Mouse (Mus musculus) ovary, postnatal 14 days (tissue): ENCODE results near the gene Stac3.

ENCODE experiments used
- DNase-seq: peaks from one replicate; pipeline ENCODE4 v3.0.0; 2022; ENCODE audit warnings: low spot score

The Stac3 gene

DNA sequence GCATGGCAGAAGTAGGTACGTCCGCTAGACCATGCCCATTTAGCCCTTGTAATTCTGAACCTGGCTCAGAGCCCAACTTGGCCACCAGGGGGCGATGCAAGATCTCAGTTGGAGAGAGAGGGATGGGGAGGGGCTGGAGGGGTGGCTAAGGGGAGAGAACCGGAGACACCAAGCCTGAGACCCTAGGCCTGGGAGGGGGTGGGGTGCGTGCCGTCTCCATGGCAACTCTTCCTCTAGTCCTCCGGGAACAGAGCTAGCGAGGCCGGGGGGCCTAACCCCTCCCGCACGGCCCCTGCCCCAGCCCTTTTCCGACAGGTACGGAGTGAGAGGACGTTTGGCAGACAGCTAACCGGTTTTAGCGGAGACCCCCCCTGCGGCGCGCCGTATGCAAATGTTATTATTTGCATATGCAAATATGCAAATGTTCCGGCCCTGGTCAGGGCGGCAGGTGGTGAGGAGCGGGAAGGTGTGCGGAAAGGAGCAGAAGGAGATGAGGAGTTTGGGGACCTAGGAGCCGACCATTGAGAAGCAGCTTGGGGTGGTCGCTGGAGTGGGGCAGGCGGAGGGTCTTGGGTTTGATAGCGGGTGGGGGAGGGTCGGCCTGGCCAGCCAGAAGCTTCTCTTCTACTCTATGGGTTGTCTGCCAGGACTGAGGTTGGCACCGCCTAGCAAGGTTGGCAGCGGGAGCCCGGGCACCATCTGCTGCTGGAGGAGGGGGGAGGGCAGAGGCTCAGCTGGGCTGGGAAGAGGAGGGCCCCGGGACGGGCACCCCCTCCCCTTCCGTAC lies 7.8 kb downstream of the Stac3 start:
- peak; percentile 86 for DNase-seq

DNA sequence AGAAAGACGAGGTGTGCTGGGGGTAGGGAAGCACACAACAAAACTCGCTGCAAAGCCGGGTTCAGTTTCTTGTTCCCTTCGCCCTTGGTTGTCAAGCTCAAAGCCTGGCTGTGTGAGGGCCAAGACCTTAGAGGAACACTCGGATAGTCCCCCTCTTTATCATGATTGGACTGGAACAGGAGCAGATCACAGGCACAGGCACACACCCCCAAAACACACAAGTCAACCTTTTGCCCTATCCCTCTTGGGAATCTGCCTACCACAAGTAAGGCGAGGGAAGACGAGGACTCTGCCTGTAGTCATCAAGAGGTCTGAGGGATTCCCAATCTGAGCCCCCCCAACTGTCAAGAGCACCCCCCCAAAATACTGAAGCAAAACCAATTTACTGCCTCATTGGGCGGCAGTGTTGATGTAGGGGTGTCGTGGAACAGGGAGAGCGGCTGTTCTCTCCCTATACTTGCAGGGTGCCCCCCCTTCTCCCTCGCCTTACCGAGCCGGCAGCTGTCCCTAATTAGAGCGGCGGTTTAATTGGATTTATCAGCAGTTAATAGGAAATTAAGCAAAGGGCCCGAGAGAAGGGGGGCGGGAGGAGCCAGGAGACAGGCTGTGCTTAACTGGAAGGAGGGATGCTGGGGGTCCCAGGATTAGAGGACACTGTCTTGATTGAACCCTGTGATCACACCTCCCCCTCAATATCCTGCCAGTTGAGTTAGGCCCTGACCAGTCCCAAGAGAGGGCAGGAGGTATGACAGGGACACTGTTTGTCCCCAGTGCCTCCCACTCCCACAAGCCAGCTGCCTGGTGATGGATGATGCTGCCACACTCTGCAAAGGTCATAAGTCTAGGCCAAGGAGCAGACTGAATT lies 8.6 kb downstream of the Stac3 start:
- no peak for DNase-seq

DNA sequence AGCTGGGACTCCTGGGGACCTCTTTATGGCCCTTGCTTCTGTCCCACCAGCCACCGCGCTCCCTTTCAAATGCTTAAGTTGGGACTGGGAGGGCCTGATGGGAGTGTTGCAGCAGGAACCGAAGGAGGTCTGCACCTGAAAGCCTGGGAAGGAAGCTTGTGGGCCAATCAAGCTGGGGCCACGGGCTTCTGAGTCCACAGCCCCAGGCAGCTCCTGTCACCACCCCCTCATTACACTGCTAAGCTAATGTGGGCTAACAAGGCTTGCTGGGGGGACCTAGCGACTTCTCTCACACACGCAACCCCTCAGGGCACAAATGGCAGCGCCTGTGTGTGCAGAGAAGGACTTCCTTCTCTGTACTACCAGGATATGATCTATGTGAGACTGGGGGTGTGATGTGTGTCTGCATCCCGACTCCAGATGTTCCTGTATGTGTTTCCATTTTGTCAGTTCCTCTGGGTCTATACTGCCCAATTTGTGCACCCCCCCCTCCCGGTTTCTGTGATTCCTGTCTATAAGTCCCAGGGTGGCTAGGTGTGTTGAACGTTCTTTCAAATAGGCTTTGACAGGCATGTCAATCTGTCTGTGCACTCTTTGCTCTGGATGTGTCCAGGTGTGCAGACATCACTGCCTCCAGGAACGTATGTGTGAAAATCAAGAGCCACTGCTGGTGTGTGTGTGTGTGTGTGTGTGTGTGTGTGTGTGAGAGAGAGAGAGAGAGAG lies 9.6 kb downstream of the Stac3 start:
- no peak for DNase-seq

- DNase-seq: no peak
Measured at GRCm38 (mm10) chr10:127511634-127512306, 10.3 kb downstream of the Stac3 start.

DNA sequence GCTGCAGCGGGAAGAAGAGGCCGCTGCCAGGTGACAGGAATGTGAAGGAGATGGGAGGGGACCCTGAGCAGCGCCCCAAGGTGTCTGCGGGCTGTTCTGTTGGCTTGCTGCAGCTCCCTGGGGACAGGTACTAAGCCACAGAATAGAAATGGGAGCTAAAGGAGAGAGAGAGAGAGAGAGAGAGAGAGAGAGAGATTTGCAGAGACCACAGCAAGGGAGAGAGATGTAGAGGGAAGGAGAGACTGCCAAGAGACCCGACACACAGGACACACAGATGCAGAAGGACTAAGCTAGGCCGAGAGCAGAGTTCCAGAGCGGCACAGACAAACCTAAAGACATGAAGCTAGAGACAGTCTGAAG lies 10.8 kb downstream of the Stac3 start:
- no peak for DNase-seq

GRCm38 (mm10) chr10:127512813-127513212 lies 11.3 kb downstream of the Stac3 start:
- peak; percentile 95 for DNase-seq

GRCm38 (mm10) chr10:127513501-127514091 lies 12.1 kb downstream of the Stac3 start:
- DNase-seq: no peak

DNA sequence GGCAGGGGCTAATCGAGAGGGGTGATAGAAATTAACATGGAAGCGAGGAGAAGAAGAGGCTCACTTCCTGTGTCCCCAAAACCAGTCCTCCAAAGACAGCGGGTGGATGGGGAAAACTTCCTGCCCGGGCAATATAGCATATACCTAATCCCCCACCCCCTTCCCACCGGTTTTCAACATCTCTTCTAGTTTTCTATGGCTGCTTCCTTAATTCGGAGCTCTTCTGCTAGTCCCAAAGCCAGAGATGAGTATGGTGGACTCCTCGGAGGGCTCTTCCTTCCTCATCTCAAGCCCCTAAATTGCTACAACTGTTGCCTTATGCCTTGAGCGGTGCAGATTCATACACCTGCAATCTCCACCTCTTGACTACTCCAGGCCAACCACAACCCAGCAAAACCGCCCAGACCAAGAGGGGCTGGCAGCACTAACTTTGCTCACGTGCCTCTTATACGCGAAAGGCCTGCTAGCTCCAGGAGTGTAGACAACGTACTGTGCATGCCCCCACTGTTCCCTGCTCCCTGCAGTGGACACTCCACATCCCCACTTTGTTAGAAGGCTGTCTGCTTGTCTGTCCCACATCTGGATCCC lies 12.7 kb downstream of the Stac3 start:
- DNase-seq: no peak

DNA sequence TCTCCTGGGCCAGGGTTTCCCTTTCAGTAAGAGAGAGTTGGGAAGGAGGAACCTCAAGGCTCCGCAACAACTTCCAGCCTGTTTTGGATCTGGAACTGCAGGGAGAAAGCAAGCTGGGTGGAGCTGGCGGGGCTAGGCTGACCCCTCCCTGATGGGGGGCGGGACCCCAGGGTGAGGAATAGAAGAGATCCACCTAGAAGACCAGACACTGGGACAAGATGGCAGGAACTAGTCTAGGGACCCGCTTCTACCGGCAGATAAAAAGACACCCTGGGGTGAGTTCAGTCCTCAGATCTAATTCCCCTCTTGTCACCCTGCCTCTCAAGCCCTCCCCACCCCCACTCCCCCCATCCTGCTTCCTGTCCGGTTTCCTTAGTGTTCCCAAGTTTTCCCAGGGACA lies 13.3 kb downstream of the Stac3 start, which contains the start of gene Ndufa4l2:
TSS of gene Ndufa4l2 (plus strand) at position 204 of the 400 bp plus-strand sequence.
- no peak for DNase-seq

DNA sequence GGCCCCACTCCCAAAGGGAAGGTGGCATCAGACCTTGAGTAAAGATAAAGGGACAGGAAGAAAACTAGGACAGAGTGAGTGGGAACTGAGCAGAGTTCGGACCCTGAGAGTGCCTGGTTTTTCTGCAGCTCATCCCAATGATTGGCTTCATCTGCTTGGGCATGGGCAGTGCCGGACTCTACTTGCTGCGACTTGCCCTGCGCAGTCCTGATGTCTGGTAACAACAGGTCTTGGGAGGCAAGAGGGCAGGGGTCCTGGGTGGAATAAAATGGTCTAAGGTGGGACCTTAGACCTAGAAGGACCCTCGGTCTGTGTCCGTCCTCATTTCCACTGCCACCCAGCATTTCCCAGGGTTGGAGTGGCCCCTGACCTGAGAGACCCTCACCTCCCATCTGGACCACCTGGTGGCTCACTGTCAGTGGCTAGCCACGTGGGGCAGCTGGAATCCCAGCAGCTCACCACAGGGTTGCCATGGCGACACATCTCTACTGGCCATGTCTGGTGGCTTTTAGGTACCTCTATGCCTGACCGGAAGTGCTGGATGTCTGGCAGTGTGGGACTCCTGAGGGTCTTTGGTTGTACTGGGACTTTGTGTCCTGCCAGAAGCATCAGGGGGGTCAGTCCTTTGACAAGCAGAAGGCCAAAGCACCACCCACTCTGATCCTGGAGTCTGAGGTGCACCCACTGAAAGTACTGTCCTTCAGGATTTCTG lies 13.9 kb downstream of the Stac3 start:
- no peak for DNase-seq

DNA sequence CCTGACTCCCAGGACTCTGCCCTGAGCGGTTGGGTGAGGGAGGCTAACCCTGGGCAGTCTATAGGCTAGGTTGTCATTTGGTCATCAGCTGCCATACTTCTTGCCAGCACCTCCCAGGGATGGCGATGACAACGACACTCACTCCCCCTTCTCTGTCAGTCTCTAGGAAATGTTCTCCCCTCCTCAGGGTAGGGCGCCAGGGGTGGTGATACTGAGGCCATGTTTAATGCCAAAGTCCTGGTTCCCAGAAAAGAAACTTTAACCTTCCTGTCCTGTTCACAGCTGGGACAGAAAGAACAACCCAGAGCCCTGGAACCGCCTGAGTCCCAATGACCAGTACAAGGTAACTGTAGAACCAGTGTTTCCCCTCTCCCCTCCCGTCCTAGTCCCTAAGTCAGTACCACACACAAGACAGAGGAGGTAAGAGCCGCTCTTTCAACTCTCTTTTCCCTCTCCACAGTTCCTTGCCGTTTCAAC lies 14.5 kb downstream of the Stac3 start:
- no peak for DNase-seq

DNA sequence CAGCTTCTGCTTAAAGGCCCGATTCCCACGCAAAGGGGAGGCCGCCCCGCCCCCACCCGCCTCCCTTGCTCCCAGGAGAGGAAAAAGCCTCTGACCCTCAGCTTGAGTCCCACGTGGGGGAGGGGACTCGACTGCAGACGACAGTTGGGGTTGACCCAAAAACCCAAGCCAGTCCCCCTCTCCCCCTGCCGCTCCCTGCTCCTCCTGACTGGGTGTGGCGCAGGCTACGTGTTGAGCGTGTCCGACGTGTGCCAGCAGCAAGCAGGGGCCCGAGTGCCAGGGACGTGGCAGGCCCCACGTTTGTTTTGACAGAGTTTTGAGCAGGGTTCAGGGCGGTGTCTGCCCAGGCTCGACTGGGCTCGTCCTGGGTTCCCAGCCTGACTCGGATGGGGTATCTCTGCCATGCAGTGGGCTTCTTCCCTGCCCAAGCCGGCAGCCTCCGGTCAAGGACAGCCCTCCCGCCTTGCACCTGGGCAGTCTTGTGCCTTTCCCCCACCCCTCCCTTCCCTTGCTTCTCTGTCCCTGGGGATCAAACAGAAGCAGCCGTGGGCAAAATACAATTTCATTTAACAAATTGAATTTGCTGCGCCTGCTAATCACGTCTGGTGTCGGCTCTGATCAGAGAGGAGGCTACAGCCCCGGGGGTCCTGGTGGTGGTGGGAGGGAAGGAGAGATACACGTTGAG lies 15.2 kb downstream of the Stac3 start:
- no peak for DNase-seq

DNA sequence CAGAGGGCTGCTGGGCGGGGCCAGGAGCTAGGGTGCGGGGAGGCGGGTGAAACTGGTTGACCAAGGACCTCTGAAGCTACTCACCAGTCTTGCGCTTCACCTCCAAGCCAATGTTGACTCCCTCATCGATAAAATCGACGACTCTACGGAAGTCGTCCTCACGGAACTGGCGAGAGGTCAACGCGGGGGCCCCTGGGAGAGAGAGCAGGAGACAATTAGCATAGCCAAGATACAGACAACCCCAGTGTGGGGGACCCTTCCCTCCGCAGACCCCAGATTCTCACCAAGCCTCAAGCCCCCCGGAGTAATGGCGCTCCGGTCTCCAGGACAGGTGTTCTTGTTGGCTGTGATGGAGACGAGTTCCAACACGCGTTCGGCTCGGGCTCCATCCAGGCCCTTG lies 16.5 kb downstream of the Stac3 start:
- DNase-seq: no peak

GRCm38 (mm10) chr10:127519041-127519701 lies 17.7 kb downstream of the Stac3 start:
- DNase-seq: no peak

- no peak for DNase-seq
Measured at GRCm38 (mm10) chr10:127519903-127520713, 18.6 kb downstream of the Stac3 start.

GRCm38 (mm10) chr10:127520714-127521357 lies 19.4 kb downstream of the Stac3 start:
- no peak for DNase-seq

DNA sequence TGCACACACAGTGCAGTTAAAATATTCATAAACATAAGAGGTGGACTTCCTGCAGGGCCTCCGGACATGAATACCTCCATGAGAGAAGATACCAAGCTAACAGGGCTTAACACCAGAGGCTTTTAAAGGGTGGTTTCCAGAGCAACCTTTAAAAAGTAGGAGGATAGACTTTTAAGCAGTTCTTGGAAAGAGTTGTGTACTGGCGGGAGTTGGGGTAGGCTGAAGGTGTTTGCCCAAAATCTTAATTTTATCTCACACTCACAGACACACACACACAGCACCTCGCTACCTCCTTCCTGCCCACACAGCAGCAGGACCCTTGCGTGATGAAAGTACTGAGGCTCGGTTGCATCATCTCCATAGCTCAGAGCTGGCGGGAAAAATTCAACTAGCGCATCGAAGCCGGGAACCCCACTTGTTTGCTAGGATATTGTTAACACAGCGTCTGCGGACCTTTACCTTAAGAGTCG lies 20.2 kb downstream of the Stac3 start:
- DNase-seq: no peak
